13 mouse cellular contexts compared by ENCODE assay signal in the genomic region with DNA sequence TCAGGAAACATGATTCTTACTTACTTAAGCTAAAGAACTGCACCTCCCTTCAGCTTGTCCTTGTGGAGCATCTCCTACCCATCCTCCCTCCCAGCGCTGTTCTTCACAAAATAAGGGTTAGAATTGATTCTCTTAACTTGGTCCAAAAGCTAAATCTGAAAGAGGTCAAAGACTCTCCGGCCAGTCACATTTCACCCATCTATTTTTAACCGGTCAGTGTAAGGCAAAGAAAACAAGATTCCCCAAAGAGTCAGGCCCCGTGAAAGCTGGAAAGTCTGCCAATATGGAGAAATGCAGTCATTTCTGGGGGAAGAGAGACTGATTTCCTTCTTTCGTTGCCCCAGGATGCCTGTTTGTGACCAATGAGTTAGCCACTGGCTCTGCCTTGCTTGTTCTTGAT.
DNase-seq lines count a peak whose midpoint lies in the region; ATAC-seq and TF ChIP-seq lines count a peak whose summit lies in the region.
"Had no signal": no experiment of that assay in that cellular context is flagged by ENCODE, and none has a peak within 500 bp of the region (broad histone marks: within the 10 kb centered on the region; RNA-seq: fewer than 3 reads in every experiment).

No protein-coding gene starts in this region.

- H3K27ac ChIP-seq in kidney, adult 2 months (ENCODE audit: insufficient read depth, low read depth, low read length): peak overlapping the region; percentile 25
- H3K27ac ChIP-seq in heart, embryonic 15.5 days: peak overlapping the region; percentile 68
- H3K27ac ChIP-seq: layer of hippocampus, adult 2 months; neural tube, embryonic 15.5 days had no signal

- H3K36me3 ChIP-seq in kidney, adult 2 months (ENCODE audit: control insufficient read depth, insufficient read depth, low read length): no peaks in the 10 kb centered on the region
- H3K36me3 ChIP-seq in heart, embryonic 15.5 days: no peaks in the 10 kb centered on the region
- H3K36me3 ChIP-seq: neural tube, embryonic 15.5 days had no signal

- 60% methylated on average over 5 of the region's 5 CpGs for WGBS in kidney, adult 2 months
- WGBS in heart, embryonic 15.5 days: 37% methylated on average over 5 of the region's 5 CpGs

- no peaks in the 10 kb centered on the region for H3K27me3 ChIP-seq in kidney, adult 2 months (replicated peaks; ENCODE audit: control insufficient read depth, insufficient read depth, low read length)
- no peaks in the 10 kb centered on the region for H3K27me3 ChIP-seq in heart, embryonic 15.5 days
- H3K27me3 ChIP-seq: neural tube, embryonic 15.5 days had no signal

- no peak overlapping the region for H3K9ac ChIP-seq in heart, embryonic 15.5 days
- H3K9ac ChIP-seq: neural tube, embryonic 15.5 days had no signal

- no peak for ATAC-seq in heart, embryonic 15.5 days (replicated peaks; ENCODE audit: insufficient number of reproducible peaks, insufficient read depth, low FRiP score, low read depth)
- ATAC-seq in frontal cortex, adult (ENCODE audit: low TSS enrichment): no peak
- ATAC-seq: midbrain, embryonic 16.5 days had no signal

- H3K4me1 ChIP-seq in kidney, adult 2 months (ENCODE audit: control insufficient read depth, insufficient read depth, low read length): peaks cover 12% of the 10 kb centered on the region
- peaks cover 48% of the 10 kb centered on the region for H3K4me1 ChIP-seq in heart, embryonic 15.5 days (replicated peaks)

- H3K4me3 ChIP-seq in kidney, adult 2 months (ENCODE audit: insufficient read depth, low read depth, low read length): no peak overlapping the region
- H3K4me3 ChIP-seq in heart, embryonic 15.5 days: no peak overlapping the region
- H3K4me3 ChIP-seq: layer of hippocampus, adult 2 months; neural tube, embryonic 15.5 days had no signal

- no peak overlapping the region for H3K4me2 ChIP-seq in heart, embryonic 15.5 days
- H3K4me2 ChIP-seq: neural tube, embryonic 15.5 days had no signal

- no peaks in the 10 kb centered on the region for H3K9me3 ChIP-seq in heart, embryonic 15.5 days (replicated peaks)
- H3K9me3 ChIP-seq: neural tube, embryonic 15.5 days had no signal

- no peak for TF ChIP-seq CTCF in kidney, adult 2 months (conservative IDR thresholded peaks at IDR 0.05; ENCODE audit: insufficient read depth, insufficient read length, low read depth, low read length)

- no peak for TF ChIP-seq POLR2A in kidney, adult 2 months (IDR thresholded peaks at IDR 0.05; ENCODE audit: low read depth, low read length)

- DNase-seq in kidney, adult 2 months: peak; percentile 53
- no peak for DNase-seq in kidney, adult 11 months
- peak; percentile 42 for DNase-seq in lung, postnatal 36 days
- no peak for DNase-seq in lung, adult 18-20 months
- DNase-seq in cerebellum, adult 18-20 months: no peak
- DNase-seq: adrenal gland, postnatal 25 days; cerebellum, adult 11 months; lung, adult 2 months had no signal

Comparison
In these comparisons a context has a peak if more than half of its experiments do, and no peak if none do; other contexts are left out.
1. DNase-seq: peak in kidney, adult 2 months (single experiment) and lung, postnatal 36 days (single experiment); none in kidney, adult 11 months (single experiment), lung, adult 18-20 months (0 of 2) and cerebellum, adult 18-20 months (0 of 2).